Mouse (Mus musculus): Measurements from ENCODE around the gene Safb2. TPM values are rescaled to one million over a fixed set of nuclear protein-coding genes. Genes with fewer than 3 reads are reported as not detected.
"Not testable (repeated sequence)": the region's sequence is repeated elsewhere in the genome, so short reads cannot be mapped to it uniquely, and the experiment has no call there.

The Safb2 gene
- polyA plus RNA-seq, 1 experiment from 2014 or later = 63.6 TPM

GRCm38 (mm10) chr17:56615792-56616191 is 31.4 kb upstream of the Safb2 start:
- ATAC-seq = no peak
- Histone ChIP-seq H3K4me1 (peaks cover 42% of the 10 kb centered on the region), H3K9me3 (replicated peaks) (no peaks in the 10 kb centered on the region), H3K9ac (0 out of 2 replicates have a peak overlapping the region, but pooled peaks have one; percentile 91), H3K4me2 (no peak overlapping the region), H3K4me3 (no peak overlapping the region), H3K36me3 (peaks cover 71% of the 10 kb centered on the region), H3K27ac (no peak overlapping the region), H3K27me3 (replicated peaks) (no peaks in the 10 kb centered on the region)
- WGBS (ENCODE audit: insufficient replicate concordance) = 75% methylated on average over 4 of the region's 4 CpGs

- Histone ChIP-seq H3K9ac (peak overlapping the region; percentile 91), H3K9me3 (replicated peaks) (no peaks in the 10 kb centered on the region), H3K36me3 (peaks cover 66% of the 10 kb centered on the region), H3K4me3 (peak overlapping the region; percentile 80), H3K27me3 (replicated peaks) (no peaks in the 10 kb centered on the region), H3K4me2 (peak overlapping the region; percentile 88), H3K4me1 (peaks cover 47% of the 10 kb centered on the region), H3K27ac (peak overlapping the region; percentile 83)
- ATAC-seq = no peak
- WGBS (ENCODE audit: insufficient replicate concordance) = 75% methylated on average over 11 of the region's 11 CpGs
Observed at GRCm38 (mm10) chr17:56615136-56615784, 30.9 kb upstream of the Safb2 start.

GRCm38 (mm10) chr17:56614391-56615135 is 30.2 kb upstream of the Safb2 start:
- Histone ChIP-seq H3K4me3 (peak overlapping the region; percentile 80), H3K4me1 (peaks cover 51% of the 10 kb centered on the region), H3K27ac (peak overlapping the region; percentile 83), H3K9ac (peak overlapping the region; percentile 91), H3K4me2 (peak overlapping the region; percentile 88), H3K36me3 (peaks cover 59% of the 10 kb centered on the region), H3K27me3 (replicated peaks) (no peaks in the 10 kb centered on the region), H3K9me3 (replicated peaks) (no peaks in the 10 kb centered on the region)
- WGBS (ENCODE audit: insufficient replicate concordance) = 20% methylated on average over 14 of the region's 14 CpGs
- ATAC-seq = no peak

GRCm38 (mm10) chr17:56613893-56614292 is 29.5 kb upstream of the Safb2 start:
- peak overlapping the region; percentile 83 for H3K27ac ChIP-seq
- H3K4me2 ChIP-seq = peak overlapping the region; percentile 88
- under 1% methylated on average over 26 of the region's 26 CpGs for WGBS (ENCODE audit: insufficient replicate concordance)
- not testable (repeated sequence) for H3K27me3 ChIP-seq (replicated peaks); H3K9me3 ChIP-seq (replicated peaks); ATAC-seq
- peaks cover 52% of the 10 kb centered on the region for H3K36me3 ChIP-seq
- H3K4me3 ChIP-seq = peak overlapping the region; percentile 80
- H3K9ac ChIP-seq = peak overlapping the region; percentile 91
- H3K4me1 ChIP-seq = peaks cover 55% of the 10 kb centered on the region

GRCm38 (mm10) chr17:56613236-56613844 is 29.0 kb upstream of the Safb2 start, which contains the start of gene Rpl36:
TSS of gene Rpl36 (plus strand) at chr17:56613416.
- Histone ChIP-seq H3K27me3 (replicated peaks) (no peaks in the 10 kb centered on the region), H3K27ac (peak within 1 kb of the TSS; percentile 83), H3K36me3 (peaks cover 47% of the 10 kb centered on the region), H3K4me3 (peak within 1 kb of the TSS; percentile 80), H3K9ac (peak within 1 kb of the TSS; percentile 91), H3K4me2 (peak within 1 kb of the TSS; percentile 88), H3K4me1 (peaks cover 60% of the 10 kb centered on the region), H3K9me3 (replicated peaks) (no peaks in the 10 kb centered on the region)
- peak; percentile 46 for ATAC-seq
- under 1% methylated on average over 52 of the region's 52 CpGs for WGBS (ENCODE audit: insufficient replicate concordance)

- H3K27me3 ChIP-seq (replicated peaks); ATAC-seq; H3K9me3 ChIP-seq (replicated peaks): not testable (repeated sequence)
- 53% methylated on average over 10 of the region's 10 CpGs for WGBS (ENCODE audit: insufficient replicate concordance)
- Histone ChIP-seq H3K4me2 (peak overlapping the region; percentile 88), H3K36me3 (peaks cover 47% of the 10 kb centered on the region), H3K27ac (peak overlapping the region; percentile 83), H3K9ac (peak overlapping the region; percentile 42), H3K4me3 (peak overlapping the region; percentile 47; the same call in 1 of the 2 replicates), H3K4me1 (peaks cover 66% of the 10 kb centered on the region)
Observed at GRCm38 (mm10) chr17:56612565-56612939, 28.2 kb upstream of the Safb2 start.

- H3K27ac ChIP-seq = peak overlapping the region; percentile 83
- H3K4me3 ChIP-seq = peak overlapping the region; percentile 47
- H3K9ac ChIP-seq = peak overlapping the region; percentile 42
- 5% methylated on average over 14 of the region's 14 CpGs for WGBS (ENCODE audit: insufficient replicate concordance)
- H3K27me3 ChIP-seq (replicated peaks) = no peaks in the 10 kb centered on the region
- peak; percentile 45 for ATAC-seq
- no peaks in the 10 kb centered on the region for H3K9me3 ChIP-seq (replicated peaks)
- H3K4me2 ChIP-seq = peak overlapping the region; percentile 88
- peaks cover 47% of the 10 kb centered on the region for H3K36me3 ChIP-seq
- peaks cover 68% of the 10 kb centered on the region for H3K4me1 ChIP-seq
Observed at GRCm38 (mm10) chr17:56611861-56612564, 27.6 kb upstream of the Safb2 start.

- H3K9me3 ChIP-seq (replicated peaks) = no peaks in the 10 kb centered on the region
- H3K36me3 ChIP-seq = peaks cover 47% of the 10 kb centered on the region
- no peak overlapping the region for H3K9ac ChIP-seq
- peak overlapping the region; percentile 47; the same call in 1 of the 2 replicates for H3K4me3 ChIP-seq
- no peak for ATAC-seq
- WGBS (ENCODE audit: insufficient replicate concordance) = 59% methylated on average over 2 of the region's 2 CpGs
- H3K27me3 ChIP-seq (replicated peaks) = no peaks in the 10 kb centered on the region
- H3K4me2 ChIP-seq = peak overlapping the region; percentile 88
- H3K27ac ChIP-seq = peak overlapping the region; percentile 83
- H3K4me1 ChIP-seq = peaks cover 68% of the 10 kb centered on the region
Observed at GRCm38 (mm10) chr17:56611323-56611722, 26.9 kb upstream of the Safb2 start.

GRCm38 (mm10) chr17:56609452-56610171 is 25.2 kb upstream of the Safb2 start, which contains the start of gene 2410015M20Rik:
TSS of gene 2410015M20Rik (minus strand) at chr17:56609771.
- Histone ChIP-seq H3K27ac (peak within 1 kb of the TSS; percentile 83), H3K36me3 (peaks cover 47% of the 10 kb centered on the region), H3K27me3 (replicated peaks) (no peaks in the 10 kb centered on the region), H3K9ac (peak within 1 kb of the TSS; percentile 82), H3K4me1 (peaks cover 59% of the 10 kb centered on the region), H3K4me3 (peak within 1 kb of the TSS; percentile 73), H3K4me2 (peak within 1 kb of the TSS; percentile 88), H3K9me3 (replicated peaks) (no peaks in the 10 kb centered on the region)
- under 1% methylated on average over 44 of the region's 44 CpGs for WGBS (ENCODE audit: insufficient replicate concordance)
- peak; percentile 84 for ATAC-seq

- no peaks in the 10 kb centered on the region for H3K9me3 ChIP-seq (replicated peaks)
- 23% methylated on average over 5 of the region's 5 CpGs for WGBS (ENCODE audit: insufficient replicate concordance)
- peaks cover 52% of the 10 kb centered on the region for H3K4me1 ChIP-seq
- H3K4me3 ChIP-seq = peak overlapping the region; percentile 73
- H3K4me2 ChIP-seq = peak overlapping the region; percentile 88
- H3K27me3 ChIP-seq (replicated peaks) = no peaks in the 10 kb centered on the region
- H3K9ac ChIP-seq = peak overlapping the region; percentile 82
- no peak for ATAC-seq
- H3K36me3 ChIP-seq = peaks cover 47% of the 10 kb centered on the region
- peak overlapping the region; percentile 83 for H3K27ac ChIP-seq
Observed at GRCm38 (mm10) chr17:56608699-56609098, 24.3 kb upstream of the Safb2 start.

GRCm38 (mm10) chr17:56607521-56608062 is 23.2 kb upstream of the Safb2 start:
- peaks cover 58% of the 10 kb centered on the region for H3K36me3 ChIP-seq
- H3K27ac ChIP-seq = 0 out of 2 replicates have a peak overlapping the region, but pooled peaks have one; percentile 3
- peak overlapping the region; percentile 88 for H3K4me2 ChIP-seq
- 82% methylated on average over 3 of the region's 3 CpGs for WGBS (ENCODE audit: insufficient replicate concordance)
- no peak overlapping the region for H3K9ac ChIP-seq
- no peak for ATAC-seq
- H3K27me3 ChIP-seq (replicated peaks) = no peaks in the 10 kb centered on the region
- H3K4me3 ChIP-seq = no peak overlapping the region
- H3K4me1 ChIP-seq = peaks cover 47% of the 10 kb centered on the region
- no peaks in the 10 kb centered on the region for H3K9me3 ChIP-seq (replicated peaks)

Data from liver, embryonic 12.5 days (tissue).